Mouse (Mus musculus): ENCODE data around the gene Desi2.

DNA sequence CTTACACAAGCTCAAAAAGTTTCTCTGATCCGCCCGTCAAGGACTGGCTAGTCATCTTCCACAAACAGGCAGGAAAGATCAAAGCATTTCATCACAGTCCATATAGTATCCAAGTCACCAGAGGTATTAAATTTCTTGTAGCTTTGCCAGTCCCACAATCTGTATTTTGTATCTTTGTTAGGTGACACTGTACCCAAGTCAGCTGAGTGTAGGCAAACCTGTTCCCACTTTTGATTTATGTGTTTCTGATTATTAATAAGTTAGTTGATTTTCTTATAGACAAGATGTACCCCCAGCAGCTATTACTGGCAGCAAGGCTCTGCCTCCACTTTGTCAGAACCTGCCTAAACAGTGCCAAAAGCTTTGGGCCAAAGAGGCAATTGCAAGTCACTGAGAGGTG, 71.6 kb downstream of the Desi2 start:
- no peak for TF ChIP-seq CTCF (IDR thresholded peaks at IDR 0.05; ENCODE audit: low read depth, low read length)
- TF ChIP-seq POLR2A (IDR thresholded peaks at IDR 0.05; ENCODE audit: insufficient read depth, low read length): no peak
- no peak for TF ChIP-seq EP300 (IDR thresholded peaks at IDR 0.05; ENCODE audit: insufficient read depth, low read depth, low read length)

Data from ES-Bruce4 (cell line).